Mouse (Mus musculus) thymus, adult 18-20 months (tissue): Measurements from ENCODE around the gene Gimap7.
"Not testable (repeated sequence)": the region's sequence is repeated elsewhere in the genome, so short reads cannot be mapped to it uniquely, and the experiment has no call there.

Experiments used
- DNase-seq, 2 experiments: peaks; one replicate each; pipeline ENCODE4 v3.0.0; 2022; ENCODE audit warnings: mixed read lengths in 2 of 2

Gene Gimap7

GRCm38 (mm10) chr6:48718455-48718854 lies at the start of gene Gimap7, which contains the start of gene Gm28053:
Gene Gimap7, plus strand, starts transcription at chr6:48718621.
Gene Gm28053, plus strand, starts transcription at chr6:48718607.
- DNase-seq, result peak; percentile 68 to 85

- DNase-seq, result no peak
Measured at GRCm38 (mm10) chr6:48669446-48669969, 48.9 kb upstream of the Gimap7 start.

- no peak for DNase-seq
Measured at GRCm38 (mm10) chr6:48674291-48675058, 43.9 kb upstream of the Gimap7 start.

GRCm38 (mm10) chr6:48675400-48675930 lies 43.0 kb upstream of the Gimap7 start:
- no peak for DNase-seq

- peak; percentile 73 to 85 for DNase-seq
Measured at GRCm38 (mm10) chr6:48675931-48676859, 42.2 kb upstream of the Gimap7 start, which contains the start of gene Gimap9. Gene Gimap9, plus strand, starts transcription at chr6:48676129.

- DNase-seq, result no peak
Measured at GRCm38 (mm10) chr6:48676860-48677415, 41.5 kb upstream of the Gimap7 start.

GRCm38 (mm10) chr6:48677492-48678345 lies 40.7 kb upstream of the Gimap7 start:
- no peak for DNase-seq

GRCm38 (mm10) chr6:48678391-48678790 lies 40.0 kb upstream of the Gimap7 start:
- DNase-seq, result no peak

GRCm38 (mm10) chr6:48679701-48680100 lies 38.7 kb upstream of the Gimap7 start:
- no peak for DNase-seq

GRCm38 (mm10) chr6:48680421-48680820 lies 38.0 kb upstream of the Gimap7 start:
- DNase-seq, result no peak

- no peak for DNase-seq
Measured at GRCm38 (mm10) chr6:48681472-48682090, 36.8 kb upstream of the Gimap7 start.

- no peak for DNase-seq
Measured at GRCm38 (mm10) chr6:48682271-48682670, 36.1 kb upstream of the Gimap7 start.

- DNase-seq, result not testable (repeated sequence)
Measured at GRCm38 (mm10) chr6:48683263-48683821, 35.1 kb upstream of the Gimap7 start.

- DNase-seq, result no peak
Measured at GRCm38 (mm10) chr6:48684319-48684718, 34.1 kb upstream of the Gimap7 start, which contains the start of gene Gimap4. Gene Gimap4, plus strand, starts transcription at chr6:48684549.

- DNase-seq, result no peak
Measured at GRCm38 (mm10) chr6:48684806-48685205, 33.6 kb upstream of the Gimap7 start.

- no peak for DNase-seq
Measured at GRCm38 (mm10) chr6:48685251-48685650, 33.2 kb upstream of the Gimap7 start.

- DNase-seq, result no peak
Measured at GRCm38 (mm10) chr6:48685694-48686665, 32.4 kb upstream of the Gimap7 start.

- DNase-seq, result no peak
Measured at GRCm38 (mm10) chr6:48687077-48687476, 31.3 kb upstream of the Gimap7 start.

- DNase-seq, result no peak
Measured at GRCm38 (mm10) chr6:48689320-48689719, 29.1 kb upstream of the Gimap7 start.
